Mouse (Mus musculus): ENCODE data around the gene Map2k3.

Map2k3 gene

GRCm38 (mm10) chr11:60930724-60931281, 1.0 kb upstream of the Map2k3 start:
- DNase-seq = no peak

- DNase-seq = peak in 1 of 2 experiments; percentile 55
Observed at GRCm38 (mm10) chr11:60931282-60931868, 458 bp upstream of the Map2k3 start.

- DNase-seq = no peak
Observed at GRCm38 (mm10) chr11:60932503-60933020, 729 bp downstream of the Map2k3 start.

- peak; percentile 46 to 60 for DNase-seq
Observed at GRCm38 (mm10) chr11:60933178-60933930, 1.5 kb downstream of the Map2k3 start.

GRCm38 (mm10) chr11:60934795-60935194, 3.0 kb downstream of the Map2k3 start:
- no peak for DNase-seq

GRCm38 (mm10) chr11:60935326-60935974, 3.6 kb downstream of the Map2k3 start:
- DNase-seq = peak; percentile 56 to 74

- DNase-seq = no peak
Observed at GRCm38 (mm10) chr11:60935975-60936373, 4.1 kb downstream of the Map2k3 start.

- DNase-seq = no peak
Observed at GRCm38 (mm10) chr11:60937611-60938010, 5.8 kb downstream of the Map2k3 start.

GRCm38 (mm10) chr11:60939487-60939886, 7.7 kb downstream of the Map2k3 start:
- no peak for DNase-seq

- DNase-seq = no peak
Observed at GRCm38 (mm10) chr11:60940501-60940900, 8.7 kb downstream of the Map2k3 start.

GRCm38 (mm10) chr11:60941370-60941769, 9.5 kb downstream of the Map2k3 start:
- DNase-seq = peak; percentile 70 to 83

GRCm38 (mm10) chr11:60942263-60943015, 10.6 kb downstream of the Map2k3 start:
- no peak for DNase-seq

GRCm38 (mm10) chr11:60945003-60945402, 13.2 kb downstream of the Map2k3 start:
- DNase-seq = no peak

GRCm38 (mm10) chr11:60951896-60952295, 20.1 kb downstream of the Map2k3 start:
- no peak for DNase-seq

- DNase-seq = no peak
Observed at GRCm38 (mm10) chr11:60952362-60952761, 20.5 kb downstream of the Map2k3 start.

GRCm38 (mm10) chr11:60952986-60953385, 21.2 kb downstream of the Map2k3 start:
- DNase-seq = no peak

GRCm38 (mm10) chr11:60953803-60954202, 22.0 kb downstream of the Map2k3 start:
- peak; percentile 96 to 97 for DNase-seq

GRCm38 (mm10) chr11:60954255-60955104, 22.6 kb downstream of the Map2k3 start:
- DNase-seq = no peak

- no peak for DNase-seq
Observed at GRCm38 (mm10) chr11:60955621-60956383, 24.0 kb downstream of the Map2k3 start.

GRCm38 (mm10) chr11:60958948-60959347, 27.1 kb downstream of the Map2k3 start:
- DNase-seq = no peak

GRCm38 (mm10) chr11:60961176-60961575, 29.3 kb downstream of the Map2k3 start:
- no peak for DNase-seq

Measured in kidney, postnatal 4 days (tissue).